Mouse (Mus musculus) megakaryocyte, adult 5-6 weeks (primary cell): ENCODE data around the gene Nsdhl. TPM values are rescaled to one million over a fixed set of nuclear protein-coding genes. Genes with fewer than 3 reads are reported as not detected.
A peak's percentile ranks its signal among the peaks of the same experiment; 100 is the strongest.

Source experiments
- ATAC-seq: 2 replicates; pipeline ENCODE4 v1.8.0; 2016; ENCODE audit warnings: mild to moderate bottlenecking, inconsistent platforms; ENCODE audit not compliant: poor library complexity, severe bottlenecking
- total RNA-seq, 2 experiments: library from RNA; stranded (forward) in 1 of 2; stranded (reverse) in 1 of 2; fragments of 153-499, 151-499 nt in 1 of 2; fragments of 221-1000, 200-1000 nt in 1 of 2; gene quantifications; 2 replicates each; pipeline versions ENCODE4 v1.2.3 to v1.2.4; 2015 to 2017

The Nsdhl gene
- total RNA-seq, 2 experiments from 2014 or later = 14.7 to 17.0 TPM

DNA sequence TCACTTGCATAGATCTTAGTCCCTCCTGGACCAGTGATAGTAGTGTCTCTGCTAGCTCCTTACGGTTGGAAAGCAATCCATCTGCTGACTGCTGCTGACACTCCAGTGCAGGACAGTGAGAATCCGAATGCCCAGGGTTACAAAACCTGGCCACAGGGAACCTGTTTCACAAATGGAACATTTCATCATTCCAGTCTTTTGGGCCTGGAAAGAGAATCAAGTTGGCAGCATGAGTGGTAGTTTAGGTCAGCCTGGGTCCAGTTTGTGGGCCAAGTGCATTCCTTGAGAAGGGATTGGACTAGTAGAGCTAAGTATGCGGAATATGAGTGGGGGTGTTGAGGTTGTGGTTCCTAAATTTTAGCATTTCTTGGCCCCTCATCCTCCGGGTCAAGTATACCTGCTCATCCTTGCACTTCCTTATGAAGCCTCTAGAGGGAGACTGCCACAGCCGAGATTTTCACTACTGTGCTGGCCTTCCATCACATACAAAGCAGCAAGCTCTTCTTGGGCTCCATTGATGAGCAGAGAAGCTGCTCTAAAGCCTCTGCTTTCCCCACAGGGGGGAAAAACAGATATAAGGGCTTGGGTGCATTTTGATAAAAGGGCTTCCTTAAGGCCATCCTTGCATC lies 74.0 kb downstream of the Nsdhl start:
- no peak for ATAC-seq

DNA sequence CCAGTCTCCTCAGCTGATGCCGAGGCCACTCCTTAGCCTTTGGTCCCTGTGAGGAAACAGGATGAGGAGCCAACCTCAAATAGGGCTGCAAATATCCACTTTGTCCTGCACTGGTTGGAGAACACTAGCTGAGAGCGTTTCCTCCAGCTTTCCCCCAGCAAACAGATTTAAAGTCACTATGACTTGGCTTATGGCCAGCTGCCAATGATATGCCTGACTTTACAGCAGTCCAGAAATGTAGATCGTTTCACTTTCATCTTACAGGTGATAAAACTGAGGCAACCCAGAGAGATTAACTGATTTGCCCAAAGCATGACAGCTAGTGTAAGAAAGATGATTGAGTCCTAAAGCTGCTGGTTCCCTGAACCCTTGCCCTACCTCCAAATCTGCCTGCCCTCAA lies 77.2 kb downstream of the Nsdhl start:
- ATAC-seq = no peak

DNA sequence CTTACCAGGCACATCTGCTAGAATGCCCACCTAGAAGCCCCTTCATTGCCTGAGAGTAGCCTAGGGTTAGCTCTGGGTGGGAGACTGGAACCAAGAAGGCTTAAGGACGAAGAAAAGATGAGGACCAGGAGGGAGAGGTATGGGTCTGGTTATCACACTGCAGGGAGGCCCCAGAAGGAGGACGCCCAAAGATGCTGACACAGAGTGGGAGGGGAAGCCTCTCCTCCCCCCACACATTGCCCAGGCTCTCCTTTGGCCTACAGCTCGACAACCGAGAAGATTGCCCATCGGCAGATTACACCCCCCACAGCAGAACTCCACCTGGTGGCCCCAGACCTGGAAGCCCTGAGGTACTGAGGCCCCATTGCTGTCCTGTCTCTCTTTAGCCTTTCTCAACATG lies 84.8 kb downstream of the Nsdhl start:
- no peak for ATAC-seq

DNA sequence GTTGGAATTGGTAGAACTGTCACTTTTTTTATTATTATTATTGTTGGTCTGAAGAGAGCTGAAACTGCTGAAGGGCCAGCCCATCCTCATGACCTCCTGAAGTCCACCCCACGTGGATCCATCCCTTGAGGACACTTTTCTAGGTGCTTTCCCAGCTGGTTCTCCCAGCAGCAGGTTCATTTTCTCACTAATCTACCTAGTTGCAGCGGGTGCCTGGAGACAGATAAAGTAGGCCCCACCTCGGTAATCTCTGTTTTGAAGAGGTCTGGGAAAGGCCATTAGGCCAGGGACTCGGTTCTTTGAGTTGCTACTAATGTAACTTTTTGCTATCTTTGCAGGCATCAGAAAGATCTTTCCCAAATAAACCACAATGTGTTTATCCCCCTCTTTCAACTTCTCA lies 87.3 kb downstream of the Nsdhl start:
- ATAC-seq = no peak

DNA sequence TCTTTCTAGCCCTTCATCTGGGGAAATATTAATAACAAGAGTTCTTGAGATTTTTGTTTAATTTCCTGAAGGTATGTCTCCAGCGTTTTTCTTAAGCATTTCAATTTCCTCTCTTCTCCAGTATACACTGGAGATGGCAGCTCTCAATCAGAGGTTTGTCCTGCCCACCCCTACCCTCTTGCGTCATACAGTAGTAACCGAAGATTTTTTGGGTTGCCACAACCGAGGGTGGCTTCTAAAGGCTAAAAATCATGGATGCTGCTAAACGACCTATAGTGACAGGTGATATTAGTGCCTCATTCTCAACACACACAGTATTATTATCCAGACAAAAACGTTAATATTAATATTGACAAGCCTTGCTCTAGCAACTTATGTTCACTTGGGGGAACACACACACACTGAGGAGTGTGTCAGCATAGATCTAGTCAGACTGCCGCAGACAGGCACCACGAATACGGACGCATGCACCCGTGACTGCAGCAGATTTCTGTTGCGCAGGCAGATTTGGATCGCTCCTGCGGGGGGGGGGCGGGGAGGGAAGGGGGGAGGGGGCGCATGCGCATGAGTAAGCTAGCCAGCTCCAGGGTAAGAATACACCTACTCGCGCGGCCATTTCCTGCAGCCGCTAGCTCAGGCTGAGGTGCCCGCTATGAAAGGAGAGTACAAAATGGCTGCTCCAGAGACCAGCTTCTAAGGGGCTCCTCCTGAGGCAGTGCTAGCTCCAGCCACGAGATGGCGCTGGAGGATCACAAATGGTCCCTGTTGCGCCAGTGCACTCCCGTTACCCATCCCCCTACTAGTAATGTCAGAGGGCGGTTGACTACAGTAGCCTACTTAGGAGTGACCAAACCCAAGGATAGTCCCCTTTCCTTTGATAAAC lies 89.5 kb downstream of the Nsdhl start:
- peak; percentile 99 for ATAC-seq

Other genes starting within 250 kb of the Nsdhl start
- gene Gabrq, start 93.4 kb upstream of the Nsdhl start, total RNA-seq (2015) = not detected in 2 replicates
- not detected in 2 replicates for gene Gabrq, start 93.4 kb upstream of the Nsdhl start, total RNA-seq (2017)
- gene Cetn2, start 146 bp upstream of the Nsdhl start, total RNA-seq (2015) = 60.0 and 60.4 TPM in 2 replicates
- 51.9 and 55.3 TPM in 2 replicates for gene Cetn2, start 146 bp upstream of the Nsdhl start, total RNA-seq (2017)
- gene Zfp185, start 68.8 kb downstream of the Nsdhl start, total RNA-seq (2015) = not detected in 2 replicates
- gene Zfp185, start 68.8 kb downstream of the Nsdhl start, total RNA-seq (2017) = not detected in 2 replicates
- gene Pnma5, start 118.5 kb downstream of the Nsdhl start, total RNA-seq (2015) = not detected in 2 replicates
- gene Pnma5, start 118.5 kb downstream of the Nsdhl start, total RNA-seq (2017) = not detected in 2 replicates
- gene Pnma3, start 146.2 kb downstream of the Nsdhl start, total RNA-seq (2015) = not detected in 2 replicates
- not detected in 2 replicates for gene Pnma3, start 146.2 kb downstream of the Nsdhl start, total RNA-seq (2017)
- gene Xlr4a, start 163.9 kb downstream of the Nsdhl start, total RNA-seq (2015) = 6.4 and 9.1 TPM in 2 replicates
- 0.45 and 7.4 TPM in 2 replicates for gene Xlr4a, start 163.9 kb downstream of the Nsdhl start, total RNA-seq (2017)
- not detected in 2 replicates for gene Xlr3a, start 178.5 kb downstream of the Nsdhl start, total RNA-seq (2015)
- gene Xlr3a, start 178.5 kb downstream of the Nsdhl start, total RNA-seq (2017) = 0.22 and 0.37 TPM in 2 replicates
- gene Gm14685, start 198.5 kb downstream of the Nsdhl start, total RNA-seq (2015) = not detected in 2 replicates
- not detected in 2 replicates for gene Gm14685, start 198.5 kb downstream of the Nsdhl start, total RNA-seq (2017)
- gene Xlr5b, start 230.2 kb downstream of the Nsdhl start, total RNA-seq (2015) = not detected in 2 replicates
- gene Xlr5b, start 230.2 kb downstream of the Nsdhl start, total RNA-seq (2017) = not detected in 2 replicates
- not detected in 2 replicates for gene DXBay18, start 230.9 kb downstream of the Nsdhl start, total RNA-seq (2015)
- gene DXBay18, start 230.9 kb downstream of the Nsdhl start, total RNA-seq (2017) = not detected in 2 replicates